Mouse (Mus musculus) testis, adult 2 months (tissue): ENCODE measurements around the gene Wwtr1.

Experiments used
- CTCF ChIP-seq: fragments of 200-500 bp; IDR thresholded peaks from 2 replicates; pipeline ENCODE4 v1.5.1; 2012; ENCODE audit warnings: low read depth, mild to moderate bottlenecking, inconsistent platforms, low read length, moderate library complexity; ENCODE audit not compliant: control insufficient read depth, insufficient read depth, insufficient replicate concordance
- POLR2A ChIP-seq: fragments of 200-500 bp; IDR thresholded peaks from 2 replicates; pipeline ENCODE4 v1.6.1; 2012; ENCODE audit warnings: low read depth, mild to moderate bottlenecking, inconsistent platforms, low read length, moderate library complexity; ENCODE audit not compliant: control insufficient read depth

DNA sequence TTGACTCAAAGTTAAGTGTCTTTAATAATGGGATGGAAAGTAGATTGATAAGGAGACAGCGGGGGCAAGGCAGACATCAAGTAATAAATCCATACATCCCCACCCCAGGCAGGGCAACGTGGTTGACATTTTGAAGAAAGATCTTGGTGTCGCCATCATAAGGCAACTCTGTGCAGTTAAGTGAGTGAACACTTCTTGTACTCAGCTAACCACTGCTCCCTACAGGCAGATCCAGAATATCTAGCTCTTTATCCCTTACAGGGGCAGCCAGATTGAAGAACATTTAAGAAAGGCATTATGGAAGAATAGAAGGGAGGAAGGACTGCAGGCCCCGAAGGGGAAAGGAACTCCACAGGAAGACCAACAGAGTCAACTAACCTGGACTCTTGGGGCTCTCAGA lies 146.2 kb downstream of the Wwtr1 start:
- TF ChIP-seq POLR2A (no peak), CTCF (no peak)
